Mouse (Mus musculus) kidney, embryonic 14.5 days (tissue): ENCODE data around the gene Msrb3. TPM values are rescaled to one million over a fixed set of nuclear protein-coding genes. Genes with fewer than 3 reads are reported as not detected.

Experiments used
- ATAC-seq: fragments of 200-750 bp; cut with Nextera tagmentation; 2 replicates; pipeline ENCODE4 v1.8.0; 2017; ENCODE audit warnings: moderate number of reproducible peaks, mild to moderate bottlenecking, moderate TSS enrichment, moderate library complexity; ENCODE audit not compliant: low FRiP score, low TSS enrichment
- H3K27ac ChIP-seq: fragments of 300-500 bp; sonication (generic); 2 replicates; pipeline ENCODE4 v1.5.1; 2014; ENCODE audit warnings: low read depth, mild to moderate bottlenecking, low read length, moderate library complexity, mixed read lengths
- H3K27me3 ChIP-seq: fragments of 300-500 bp; sonication (generic); 2 replicates; pipeline ENCODE4 v1.6.1; 2014; ENCODE audit warnings: mild to moderate bottlenecking, low read length; ENCODE audit not compliant: control insufficient read depth, insufficient read depth
- H3K36me3 ChIP-seq: fragments of 300-500 bp; sonication (generic); 2 replicates; pipeline ENCODE4 v1.6.1; 2014; ENCODE audit warnings: low read length, mixed read lengths; ENCODE audit not compliant: control insufficient read depth, insufficient read depth
- H3K4me1 ChIP-seq: fragments of 300-500 bp; sonication (generic); 2 replicates; pipeline ENCODE4 v1.6.1; 2014; ENCODE audit warnings: low read length, mixed read lengths; ENCODE audit not compliant: control insufficient read depth, insufficient read depth
- H3K4me2 ChIP-seq: fragments of 300-500 bp; sonication (generic); replicated peaks from 2 replicates; pipeline ENCODE4 v1.6.1; 2014; ENCODE audit warnings: low read depth, mild to moderate bottlenecking, low read length
- H3K4me3 ChIP-seq: fragments of 300-500 bp; sonication (generic); 2 replicates; pipeline ENCODE4 v1.5.1; 2014; ENCODE audit warnings: mild to moderate bottlenecking, low read length
- H3K9ac ChIP-seq: fragments of 300-500 bp; sonication (generic); 2 replicates; pipeline ENCODE4 v1.6.1; 2014; ENCODE audit warnings: low read depth, mild to moderate bottlenecking, low read length, moderate library complexity
- H3K9me3 ChIP-seq: fragments of 300-500 bp; sonication (generic); 2 replicates; pipeline ENCODE4 v1.6.1; 2016; ENCODE audit warnings: low read length; ENCODE audit not compliant: control insufficient read depth
- WGBS: fragments of 180-500 bp; shearing (Covaris S2); extraction: QIAGEN DNeasy Blood & Tissue Kit; methylation state at CpG from one replicate; pipeline ENCODE4 v1.1.7; 2014; 5-methylcytosine and 5-hydroxymethylcytosine counted together
- polyA plus RNA-seq: library from polyadenylated mRNA; unstranded; fragments of >200 nt; fragmentation: Nextera tagmentation; extraction: Ambion mirVana; gene quantifications from 2 replicates; pipeline ENCODE4 v1.2.1, GENCODE M21; 2014

Gene Msrb3
- polyA plus RNA-seq, 1 experiment from 2014 or later: 10.2 TPM

DNA sequence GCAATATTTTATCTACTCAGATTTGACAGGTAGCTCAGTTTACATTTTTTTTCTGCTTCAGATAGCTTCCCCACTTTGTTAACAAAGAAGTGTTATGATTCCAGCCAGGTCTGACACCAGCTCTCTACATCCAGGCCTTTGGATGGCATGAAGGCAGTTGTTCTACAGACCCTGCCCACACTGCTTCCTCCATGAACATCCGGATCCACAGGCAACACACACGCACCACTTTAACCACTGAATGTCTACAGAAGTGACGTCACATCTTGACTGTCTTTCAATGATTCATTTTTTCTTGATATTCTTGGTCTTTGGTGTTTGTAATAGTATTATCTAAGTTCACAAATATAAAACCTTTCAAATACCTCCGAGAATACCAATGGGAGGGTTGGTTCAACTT is 102.2 kb downstream of the Msrb3 start:
- ATAC-seq: no peak

DNA sequence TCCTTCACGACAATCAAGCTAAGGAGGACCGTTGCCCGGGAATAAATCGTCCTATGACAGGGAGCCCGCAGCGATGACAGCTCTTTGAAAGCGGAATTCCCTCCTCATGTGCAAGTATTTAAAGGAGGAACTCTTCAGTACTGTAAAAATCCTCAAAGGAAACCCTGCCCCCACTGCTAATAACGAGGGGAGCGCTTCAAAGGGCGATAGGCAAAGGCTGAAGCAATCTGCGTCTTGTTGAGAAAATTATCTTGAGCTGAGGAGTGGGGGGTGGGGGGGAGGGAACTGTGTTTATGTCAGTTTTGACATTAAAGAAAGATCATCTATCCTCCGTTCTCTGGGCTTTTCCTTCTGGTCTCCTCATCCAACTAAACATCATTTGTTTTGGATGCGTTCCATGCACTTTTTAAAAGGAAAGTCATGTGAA is 104.5 kb downstream of the Msrb3 start:
- H3K27ac ChIP-seq: peak overlapping the region; percentile 60; the same call in 1 of the 2 replicates
- H3K9ac ChIP-seq: no peak overlapping the region
- H3K4me3 ChIP-seq: no peak overlapping the region
- peak; percentile 49; the same call in 1 of the 2 replicates for ATAC-seq
- 12% methylated on average over 13 of the region's 13 CpGs for WGBS
- H3K4me2 ChIP-seq: peak overlapping the region; percentile 3
- H3K27me3 ChIP-seq: no peaks in the 10 kb centered on the region
- no peaks in the 10 kb centered on the region for H3K36me3 ChIP-seq
- peaks cover 3% of the 10 kb centered on the region for H3K4me1 ChIP-seq
- no peaks in the 10 kb centered on the region for H3K9me3 ChIP-seq

More for the DNA sequence above, 102.2 kb downstream of the Msrb3 start:
- no peak overlapping the region for H3K4me3 ChIP-seq
- no peaks in the 10 kb centered on the region for H3K27me3 ChIP-seq
- peaks cover 8% of the 10 kb centered on the region for H3K4me1 ChIP-seq
- H3K36me3 ChIP-seq: no peaks in the 10 kb centered on the region
- no peak overlapping the region for H3K27ac ChIP-seq
- WGBS: 91% methylated on average over 4 of the region's 4 CpGs
- H3K9me3 ChIP-seq: no peaks in the 10 kb centered on the region
- H3K4me2 ChIP-seq: no peak overlapping the region
- H3K9ac ChIP-seq: no peak overlapping the region

DNA sequence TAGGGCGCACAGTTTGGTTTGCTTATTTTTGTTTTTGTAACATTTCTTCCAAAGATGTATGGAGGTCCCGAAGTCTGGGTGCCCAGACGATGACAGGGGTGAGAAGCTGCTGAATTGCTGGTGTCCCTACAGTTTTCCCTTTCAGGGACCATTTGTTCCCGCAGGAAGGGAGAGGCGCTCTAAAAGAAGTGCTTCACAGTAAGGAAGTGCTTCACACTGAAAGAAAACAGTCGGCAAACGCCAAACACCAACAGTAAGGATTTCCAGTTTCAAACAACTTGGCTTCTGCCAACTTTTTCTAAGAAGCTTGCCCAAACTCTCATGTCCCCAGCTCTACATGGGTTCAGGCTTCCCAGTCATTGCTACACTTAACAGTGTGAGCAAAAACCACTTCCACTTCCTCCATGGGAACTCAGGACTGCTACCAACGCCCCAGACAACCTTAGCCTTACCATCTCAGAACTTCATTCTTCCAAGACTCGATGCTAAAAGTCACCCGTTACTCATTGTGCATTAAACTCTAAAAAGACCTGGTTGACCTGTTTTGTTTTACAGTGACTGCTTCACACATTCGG is 106.6 kb downstream of the Msrb3 start:
- Histone ChIP-seq H3K4me2 (no peak overlapping the region), H3K9me3 (no peaks in the 10 kb centered on the region)

DNA sequence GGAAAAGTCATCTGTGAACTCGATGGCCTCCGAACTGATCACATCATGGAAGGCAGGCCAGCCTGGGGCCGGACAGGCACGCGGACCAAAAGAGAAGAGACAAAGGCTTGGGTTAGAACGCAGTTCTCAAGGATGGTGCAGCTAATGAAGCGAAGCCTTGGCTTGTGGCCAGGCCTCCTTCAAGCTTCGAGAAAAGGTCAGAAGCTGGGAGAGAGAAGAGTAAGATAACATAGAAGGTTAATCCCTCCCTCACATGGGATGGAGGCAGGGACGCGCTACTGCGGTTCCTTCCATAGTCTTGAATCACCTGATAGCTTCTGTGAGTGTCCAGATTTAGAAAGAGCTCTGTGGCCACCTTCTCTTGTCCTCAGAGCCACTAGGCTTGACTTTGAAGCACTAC is 107.5 kb downstream of the Msrb3 start:
- Histone ChIP-seq H3K9me3 (no peaks in the 10 kb centered on the region), H3K9ac (no peak overlapping the region), H3K4me3 (no peak overlapping the region), H3K36me3 (no peaks in the 10 kb centered on the region), H3K4me1 (peaks cover 3% of the 10 kb centered on the region), H3K27ac (no peak overlapping the region), H3K4me2 (no peak overlapping the region), H3K27me3 (no peaks in the 10 kb centered on the region)
- WGBS: 74% methylated on average over 11 of the region's 11 CpGs
- no peak for ATAC-seq

More for the DNA sequence above, 106.6 kb downstream of the Msrb3 start:
- Histone ChIP-seq H3K9ac (no peak overlapping the region), H3K36me3 (no peaks in the 10 kb centered on the region), H3K4me3 (no peak overlapping the region), H3K27ac (no peak overlapping the region), H3K4me1 (peaks cover 3% of the 10 kb centered on the region), H3K27me3 (no peaks in the 10 kb centered on the region)
- WGBS: 46% methylated on average over 11 of the region's 11 CpGs
- ATAC-seq: no peak

DNA sequence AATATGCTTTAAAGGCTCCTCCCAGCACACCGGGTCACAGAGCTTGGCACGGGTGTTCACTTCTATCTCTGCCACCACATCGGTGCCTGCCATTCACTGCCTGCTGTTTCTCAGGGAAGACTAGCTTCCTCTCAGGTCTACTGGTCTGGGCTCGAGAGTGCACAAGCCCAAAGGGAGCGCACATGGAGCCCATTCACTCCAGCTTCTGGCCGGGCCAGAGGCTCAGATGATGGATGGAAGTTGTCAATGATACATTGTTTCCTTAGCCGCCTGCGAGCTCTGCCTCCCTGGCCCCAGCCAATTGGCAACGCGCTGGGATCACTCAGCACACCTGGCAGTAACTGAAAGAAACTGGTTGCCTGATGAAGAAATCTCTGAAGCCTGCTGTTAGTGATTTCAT is 111.7 kb downstream of the Msrb3 start:
- no peak overlapping the region for H3K27ac ChIP-seq

DNA sequence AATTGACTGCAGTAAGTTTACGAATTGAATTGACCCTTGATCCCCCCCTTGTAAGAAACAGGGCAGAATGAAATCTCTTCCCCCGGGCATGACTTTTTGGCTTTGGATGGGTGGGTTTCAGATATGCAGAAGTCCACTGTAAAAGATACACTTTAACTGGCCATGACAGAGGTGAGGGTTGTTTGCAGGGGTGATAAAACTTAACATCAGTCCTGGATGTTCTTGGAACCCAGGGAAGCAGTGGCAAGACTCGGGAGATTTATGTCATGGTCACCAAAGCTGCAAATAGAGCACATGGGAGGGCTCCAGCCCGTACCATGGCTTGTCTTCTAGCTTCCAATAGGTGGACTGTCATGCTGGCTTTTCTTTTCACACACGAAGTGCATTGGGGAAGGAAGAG is 114.4 kb downstream of the Msrb3 start:
- WGBS: 24% methylated on average over 5 of the region's 5 CpGs

More for the DNA sequence above, 111.7 kb downstream of the Msrb3 start:
- no peaks in the 10 kb centered on the region for H3K36me3 ChIP-seq
- H3K27me3 ChIP-seq: no peaks in the 10 kb centered on the region
- H3K4me1 ChIP-seq: no peaks in the 10 kb centered on the region; the same call in 1 of the 2 replicates
- H3K4me3 ChIP-seq: no peak overlapping the region
- no peak for ATAC-seq
- 39% methylated on average over 10 of the region's 10 CpGs for WGBS
- H3K4me2 ChIP-seq: no peak overlapping the region
- H3K9ac ChIP-seq: no peak overlapping the region
- no peaks in the 10 kb centered on the region for H3K9me3 ChIP-seq

DNA sequence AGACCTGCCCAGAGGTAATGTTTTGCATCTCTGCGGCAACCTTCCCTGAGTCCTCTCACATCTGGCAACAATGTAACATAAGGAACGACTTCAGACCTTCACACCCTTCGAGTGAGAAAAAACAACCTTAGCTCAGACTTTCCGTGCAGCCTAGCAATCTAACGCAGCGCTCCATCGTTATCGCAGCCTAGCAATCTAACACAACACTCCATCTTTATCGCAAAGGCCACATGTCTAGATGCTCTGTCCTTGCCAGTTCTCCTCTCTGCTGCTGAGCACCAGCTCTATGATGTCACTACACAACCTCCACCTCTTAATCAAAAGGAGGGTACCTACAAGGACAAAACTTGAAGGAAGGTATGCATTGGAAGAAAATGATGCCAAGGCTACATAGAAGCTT is 115.5 kb downstream of the Msrb3 start:
- Histone ChIP-seq H3K27ac (no peak overlapping the region), H3K4me3 (no peak overlapping the region), H3K4me1 (no peaks in the 10 kb centered on the region), H3K27me3 (no peaks in the 10 kb centered on the region), H3K9me3 (no peaks in the 10 kb centered on the region), H3K9ac (no peak overlapping the region), H3K36me3 (no peaks in the 10 kb centered on the region), H3K4me2 (no peak overlapping the region)
- no peak for ATAC-seq
- 53% methylated on average over 9 of the region's 9 CpGs for WGBS

More for the DNA sequence above, 114.4 kb downstream of the Msrb3 start:
- H3K4me1 ChIP-seq: no peaks in the 10 kb centered on the region
- H3K4me3 ChIP-seq: no peak overlapping the region
- H3K9me3 ChIP-seq: no peaks in the 10 kb centered on the region
- no peaks in the 10 kb centered on the region for H3K27me3 ChIP-seq
- ATAC-seq: peak; percentile 80
- no peak overlapping the region for H3K27ac ChIP-seq
- no peak overlapping the region for H3K9ac ChIP-seq
- H3K4me2 ChIP-seq: no peak overlapping the region
- H3K36me3 ChIP-seq: no peaks in the 10 kb centered on the region

DNA sequence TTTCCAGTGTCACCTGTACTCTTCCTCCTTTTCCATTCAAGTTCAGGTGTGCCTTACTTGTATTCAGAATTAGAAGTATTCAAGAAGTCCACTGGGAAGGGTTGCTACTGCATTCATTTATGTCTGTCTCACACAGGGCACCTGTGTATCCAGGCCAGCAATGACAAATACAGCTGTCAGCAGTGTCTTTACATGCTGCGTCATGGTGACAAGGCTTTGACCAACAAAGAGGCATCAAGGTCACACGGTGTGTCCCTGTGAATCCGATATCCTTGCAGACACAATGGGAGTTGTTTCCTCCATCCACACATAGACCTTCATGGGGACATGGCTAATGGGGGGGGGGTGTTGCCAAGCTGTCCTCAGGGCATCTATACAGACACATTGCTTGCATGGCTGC is 121.4 kb downstream of the Msrb3 start:
- H3K4me3 ChIP-seq: no peak overlapping the region
- no peak for ATAC-seq
- no peaks in the 10 kb centered on the region for H3K27me3 ChIP-seq
- H3K4me2 ChIP-seq: no peak overlapping the region
- H3K36me3 ChIP-seq: no peaks in the 10 kb centered on the region
- H3K4me1 ChIP-seq: no peaks in the 10 kb centered on the region
- H3K9ac ChIP-seq: no peak overlapping the region
- peaks cover 3% of the 10 kb centered on the region; the same call in 1 of the 2 replicates for H3K9me3 ChIP-seq
- H3K27ac ChIP-seq: no peak overlapping the region
- 78% methylated on average over 3 of the region's 3 CpGs for WGBS

DNA sequence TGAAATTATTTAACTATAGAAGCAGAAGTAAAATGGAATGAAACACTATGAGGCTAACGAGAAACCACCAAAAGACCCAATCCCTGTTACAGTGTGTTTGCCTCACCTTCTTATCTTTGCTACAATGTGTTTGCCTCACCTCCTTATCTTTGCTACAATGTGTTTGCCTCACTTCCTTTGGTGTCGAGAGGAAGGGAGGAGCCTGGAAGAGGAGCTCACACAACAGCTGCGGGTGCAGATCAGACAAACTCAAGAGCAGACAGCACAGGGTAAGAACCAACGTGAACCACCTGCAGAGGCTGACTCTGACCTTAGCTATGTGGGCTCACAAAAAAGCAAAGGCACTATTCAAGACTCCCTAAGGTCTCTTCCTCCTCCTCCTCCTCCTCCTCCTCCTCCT is 123.5 kb downstream of the Msrb3 start:
- Histone ChIP-seq H3K4me2 (no peak overlapping the region), H3K9ac (no peak overlapping the region), H3K27me3 (no peaks in the 10 kb centered on the region), H3K36me3 (no peaks in the 10 kb centered on the region), H3K27ac (no peak overlapping the region), H3K4me1 (no peaks in the 10 kb centered on the region), H3K4me3 (no peak overlapping the region), H3K9me3 (peaks cover 3% of the 10 kb centered on the region; the same call in 1 of the 2 replicates)
- no peak for ATAC-seq
- 84% methylated on average over 4 of the region's 4 CpGs for WGBS
